Mouse (Mus musculus): Measurements from ENCODE around the gene Zscan4d. TPM values are rescaled to one million over a fixed set of nuclear protein-coding genes. Genes with fewer than 3 reads are reported as not detected.

The Zscan4d gene
- not detected in 2 replicates for polyA plus RNA-seq (2012; rRNA removed)

GRCm38 (mm10) chr7:11166059-11166458 lies at the start of gene Zscan4d:
Gene Zscan4d, minus strand, starts transcription at chr7:11166159.

Other genes with a start within 250 kb of the Zscan4d start
- gene Zscan4c, start 160.4 kb downstream of the Zscan4d start, polyA plus RNA-seq (2012; rRNA removed): not detected in 2 replicates
- gene Zscan4-ps1, start 96.5 kb downstream of the Zscan4d start, polyA plus RNA-seq (2012; rRNA removed): not detected in 2 replicates
- gene Zscan4e, start 144.5 kb upstream of the Zscan4d start, polyA plus RNA-seq (2012; rRNA removed): not detected in 2 replicates
- gene Zscan4f, start 231.8 kb upstream of the Zscan4d start, polyA plus RNA-seq (2012; rRNA removed): not detected in 2 replicates

All from central nervous system, embryonic 18 days (tissue).